Mouse (Mus musculus) mature B cell (primary cell): ENCODE results near the gene Ugt1a8.
"Not testable (repeated sequence)": the region's sequence is repeated elsewhere in the genome, so short reads cannot be mapped to it uniquely, and the experiment has no call there.

Experiments used
- in situ Hi-C: fragments of 300-500 bp; cut with MboI; formaldehyde crosslinking; loops from 2 replicates; pipeline ENCODE4 v1.14.3; 2019

Gene Ugt1a8

DNA sequence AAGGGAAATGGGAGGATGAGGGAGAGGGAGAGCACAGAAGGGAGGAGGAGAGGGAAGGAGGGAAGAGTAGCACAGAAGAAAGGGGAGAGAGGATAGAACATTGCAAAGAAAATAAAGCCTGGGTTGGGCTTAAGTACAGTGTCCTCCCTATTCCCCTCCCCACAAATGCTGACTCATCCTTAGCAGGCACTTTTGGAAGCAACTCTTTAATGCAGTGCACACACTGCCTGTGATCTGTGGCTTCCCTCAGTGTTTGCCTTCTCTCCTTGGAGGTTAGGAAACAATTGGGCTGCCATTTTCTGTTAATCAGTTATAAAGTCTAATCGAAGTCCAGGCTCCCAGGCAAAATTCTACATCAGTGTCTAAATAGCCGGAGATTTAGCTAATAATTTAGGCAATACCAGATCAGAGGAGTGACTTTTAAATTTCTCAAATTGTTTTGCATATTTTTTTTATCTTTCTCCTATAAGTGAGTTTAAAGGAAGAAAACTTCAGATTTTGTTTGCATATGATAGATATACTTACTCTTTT is 21.5 kb downstream of the Ugt1a8 start:
- in situ Hi-C loops: not testable (repeated sequence)

DNA sequence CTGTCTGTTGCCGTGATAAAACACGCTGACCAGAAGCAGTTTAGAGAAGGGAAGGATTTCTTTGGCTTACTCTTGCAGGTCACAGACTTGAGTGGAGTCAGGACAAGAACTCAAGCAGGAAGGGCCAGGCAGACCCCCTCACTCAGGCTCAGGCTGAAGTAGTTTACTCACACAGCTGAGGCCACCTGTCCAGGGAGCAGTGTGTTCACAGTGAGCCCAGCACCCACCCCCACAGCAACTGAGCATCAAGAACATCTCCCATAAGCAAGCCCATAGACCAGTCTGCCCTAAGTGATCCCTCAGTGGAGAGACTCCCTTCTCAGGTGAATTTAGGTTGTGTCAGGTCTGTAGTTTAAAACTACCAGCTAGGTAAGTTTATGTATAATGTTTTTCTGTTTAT is 22.0 kb downstream of the Ugt1a8 start:
- in situ Hi-C loops: not testable (repeated sequence)

DNA sequence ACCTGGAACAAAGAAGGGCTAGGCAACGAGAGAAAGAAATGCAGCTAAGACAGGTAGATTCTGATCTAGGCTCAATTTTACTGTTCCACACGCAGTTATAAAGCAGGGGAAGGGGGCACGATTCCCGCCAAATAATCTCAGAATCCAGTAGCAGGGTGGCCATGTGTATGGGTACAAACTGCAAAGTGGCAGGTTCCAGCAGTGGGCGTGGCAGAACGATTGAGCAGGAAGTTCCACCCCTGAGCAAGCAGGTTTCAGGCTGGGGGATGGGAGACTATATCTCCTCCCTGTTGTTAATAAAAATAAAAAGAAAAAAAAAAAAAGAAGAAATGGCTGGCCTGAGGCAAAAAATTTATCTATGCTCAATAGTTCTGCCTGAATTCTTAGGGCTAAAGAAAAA is 25.2 kb downstream of the Ugt1a8 start:
- in situ Hi-C loops: not testable (repeated sequence)

DNA sequence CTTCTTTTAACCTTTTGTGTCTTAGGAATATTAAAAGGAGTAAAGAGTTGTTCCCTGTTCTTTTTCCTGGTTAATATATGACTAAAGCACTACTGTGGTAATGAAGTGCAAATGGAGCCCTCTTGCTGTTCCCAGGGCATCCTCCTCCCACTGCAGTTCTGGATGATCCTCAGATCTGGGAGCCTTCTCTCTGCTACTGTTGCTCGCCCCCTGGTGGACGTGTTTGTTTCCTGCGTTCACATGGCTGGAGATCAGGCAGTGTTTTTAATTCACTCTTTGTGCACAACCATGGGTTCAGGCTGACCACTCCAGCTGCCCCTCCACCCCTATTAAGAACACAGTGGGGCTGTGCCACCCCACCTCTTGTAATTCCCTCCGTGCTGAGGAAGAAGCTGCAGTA is 32.9 kb downstream of the Ugt1a8 start:
- in situ Hi-C loops: not testable (repeated sequence)

DNA sequence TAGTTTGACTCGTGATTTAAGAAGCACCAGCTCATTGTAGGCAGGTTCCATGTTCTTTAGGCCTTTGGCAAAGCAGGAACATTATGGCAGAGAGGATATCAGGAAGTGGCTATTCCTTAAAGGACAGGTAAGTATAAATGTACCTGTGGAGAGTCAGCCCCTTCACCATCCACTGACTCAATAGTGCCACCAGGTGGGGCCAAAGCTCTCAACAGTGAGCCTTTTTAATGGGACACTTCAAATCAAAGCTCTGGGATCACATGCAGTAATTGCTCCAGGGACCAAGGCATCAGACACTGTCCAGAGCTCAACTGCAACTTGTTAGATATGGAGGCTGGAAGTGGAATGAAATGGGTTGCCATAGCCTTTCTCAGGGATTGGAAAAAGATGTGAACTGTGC is 33.9 kb downstream of the Ugt1a8 start:
- in situ Hi-C loops: not testable (repeated sequence)

DNA sequence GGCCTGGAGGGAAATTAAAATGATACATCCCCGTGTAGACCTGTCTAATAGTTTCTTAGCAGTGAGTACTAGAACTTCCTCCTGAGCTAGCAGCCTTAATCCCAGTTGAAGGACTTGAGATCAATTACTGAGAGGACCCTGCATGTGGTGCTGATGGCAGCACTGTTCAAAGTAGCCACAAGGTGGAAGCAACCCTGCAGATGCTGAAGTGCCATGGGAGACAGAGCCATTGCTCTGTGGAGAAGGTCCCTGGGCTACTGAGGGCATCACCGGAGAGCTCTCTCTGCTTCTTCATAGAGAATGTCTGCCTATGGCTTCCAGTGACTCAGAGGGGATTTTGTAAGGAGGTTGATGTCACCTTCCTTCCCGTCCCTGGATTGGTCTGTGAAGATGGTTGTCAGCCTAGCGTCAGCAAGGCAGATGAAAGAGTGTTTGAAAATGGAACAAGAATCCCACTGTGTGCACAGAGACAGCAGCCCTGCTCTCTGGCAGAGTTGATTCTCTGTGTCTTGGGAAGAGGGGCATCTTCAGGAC is 38.3 kb downstream of the Ugt1a8 start:
- in situ Hi-C loops: not testable (repeated sequence)

DNA sequence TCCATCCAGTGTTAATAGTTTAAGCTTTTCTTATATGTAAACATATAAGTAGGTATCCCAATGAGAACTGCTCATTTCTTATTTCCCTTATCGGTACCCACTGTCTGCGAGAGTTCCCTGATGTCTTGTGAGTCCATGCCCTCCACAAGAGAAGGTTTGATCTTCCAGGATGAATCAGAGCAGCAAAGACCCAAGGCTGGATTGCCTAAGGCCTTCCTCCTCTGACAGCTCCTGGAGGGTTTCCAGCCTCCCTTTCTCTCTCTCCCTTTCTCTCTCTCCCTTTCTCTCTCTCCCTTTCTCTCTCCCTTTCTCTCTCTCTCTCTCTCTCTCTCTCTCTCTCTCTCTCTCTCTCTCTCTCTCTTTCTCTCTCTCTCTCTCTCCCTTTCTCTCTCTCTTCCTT is 41.5 kb downstream of the Ugt1a8 start:
- in situ Hi-C loops: not testable (repeated sequence)

DNA sequence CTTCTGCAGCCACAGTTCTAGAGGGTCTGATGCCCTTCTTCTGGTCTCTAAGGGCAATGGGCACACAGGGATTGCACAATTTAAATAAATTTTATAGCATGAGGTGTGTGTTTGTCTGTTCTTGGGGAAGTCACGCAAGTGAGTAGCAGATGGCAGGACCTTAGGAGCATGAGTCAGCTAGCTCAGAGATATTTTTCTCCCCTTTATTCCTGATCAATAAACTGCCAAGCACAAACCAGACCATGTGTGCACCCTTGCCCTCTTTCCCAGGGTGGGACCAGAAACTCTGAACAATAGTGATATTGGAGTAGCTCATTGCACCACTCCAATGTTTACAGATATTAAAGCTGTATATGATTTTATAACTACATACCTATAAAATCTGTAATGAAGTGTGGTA is 42.6 kb downstream of the Ugt1a8 start:
- in situ Hi-C loops: not testable (repeated sequence)

DNA sequence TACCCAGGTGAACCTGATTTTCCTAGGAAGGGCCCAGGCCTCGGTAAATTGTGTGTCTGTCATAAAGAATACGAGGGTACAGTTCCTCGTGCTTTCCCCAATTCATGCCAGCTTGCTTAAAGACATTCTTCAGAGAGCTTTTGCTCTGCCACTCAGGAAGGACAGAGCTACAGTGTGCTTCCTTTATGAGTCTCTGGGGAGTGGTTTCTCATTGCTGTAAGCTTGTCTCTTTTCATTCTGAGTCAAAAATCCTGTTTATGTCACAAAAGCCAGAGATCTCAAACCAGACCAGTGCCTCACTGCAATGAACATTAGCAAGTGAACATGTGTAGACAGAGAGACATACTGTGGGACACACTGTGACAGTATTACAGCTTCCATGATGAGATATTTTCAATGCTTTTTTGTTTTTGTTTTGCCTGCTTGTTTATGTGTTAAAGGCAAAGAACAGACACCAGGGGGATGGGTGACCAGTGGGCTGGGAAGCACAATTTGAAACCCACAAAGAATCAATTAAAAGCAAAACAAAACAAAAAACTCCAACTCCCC is 46.4 kb downstream of the Ugt1a8 start:
- in situ Hi-C loops: no loop called here

DNA sequence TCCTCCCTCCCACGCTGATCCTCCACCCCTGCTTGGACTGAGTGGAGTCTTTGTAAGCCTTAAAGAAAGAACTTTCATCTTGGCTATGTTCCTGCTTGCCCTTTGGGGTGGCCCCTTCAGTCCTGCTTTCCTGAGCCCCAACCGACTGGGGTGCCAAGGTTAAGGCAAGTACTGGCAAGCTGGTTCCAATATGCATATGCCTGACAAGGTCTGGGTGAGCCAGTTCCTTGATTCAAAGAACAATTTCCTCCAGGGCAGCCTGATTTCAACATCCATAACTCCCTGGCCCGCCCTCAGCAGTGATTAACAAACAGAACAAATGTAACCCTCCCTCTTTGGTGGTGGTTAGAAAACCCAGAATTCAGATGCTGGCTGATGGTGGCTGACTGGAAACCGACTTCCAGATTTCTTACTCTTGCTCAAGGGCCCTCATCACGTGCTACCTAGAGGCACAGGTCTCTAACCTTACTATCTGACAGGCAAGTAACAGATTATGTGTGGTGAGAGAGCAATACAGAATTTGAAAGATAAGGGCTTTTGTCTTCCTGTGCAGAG is 46.9 kb downstream of the Ugt1a8 start, which contains the start of gene Ugt1a6a:
Ugt1a6a (plus strand) TSS at position 353 of the 555 bp plus-strand sequence.
- in situ Hi-C loops: not testable (repeated sequence)

DNA sequence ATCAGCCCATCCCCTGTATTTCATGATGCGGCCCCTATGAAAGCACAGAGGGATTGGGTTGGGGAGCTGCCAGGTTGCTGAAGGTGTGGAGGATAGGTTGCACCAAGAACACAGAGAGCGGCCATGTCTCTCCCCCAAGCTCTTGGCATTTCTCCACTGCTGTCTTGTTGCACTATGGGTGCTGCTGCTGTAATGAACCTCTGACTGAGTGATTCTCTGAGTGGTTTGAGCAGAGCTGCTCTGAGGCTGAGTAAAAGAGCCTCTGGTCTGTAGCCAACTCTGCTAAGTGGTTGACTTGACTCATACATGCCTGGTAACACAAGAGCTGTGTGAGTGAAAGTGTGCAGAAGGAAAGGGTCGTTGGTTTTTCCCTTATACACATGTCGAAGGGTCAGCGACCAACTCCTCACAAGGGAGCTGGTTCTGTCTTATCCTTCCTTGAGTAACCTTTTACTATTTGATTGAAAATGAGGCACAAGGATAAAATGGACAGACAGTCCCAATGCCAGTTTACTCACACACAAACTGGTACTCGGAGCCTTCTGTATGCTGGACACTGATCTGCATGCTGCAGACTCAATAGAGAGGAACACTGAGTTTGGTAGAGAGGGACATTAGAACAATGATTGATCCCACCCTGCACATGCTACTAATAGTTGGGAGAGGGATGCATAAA is 47.8 kb downstream of the Ugt1a8 start:
- in situ Hi-C loops: not testable (repeated sequence)

DNA sequence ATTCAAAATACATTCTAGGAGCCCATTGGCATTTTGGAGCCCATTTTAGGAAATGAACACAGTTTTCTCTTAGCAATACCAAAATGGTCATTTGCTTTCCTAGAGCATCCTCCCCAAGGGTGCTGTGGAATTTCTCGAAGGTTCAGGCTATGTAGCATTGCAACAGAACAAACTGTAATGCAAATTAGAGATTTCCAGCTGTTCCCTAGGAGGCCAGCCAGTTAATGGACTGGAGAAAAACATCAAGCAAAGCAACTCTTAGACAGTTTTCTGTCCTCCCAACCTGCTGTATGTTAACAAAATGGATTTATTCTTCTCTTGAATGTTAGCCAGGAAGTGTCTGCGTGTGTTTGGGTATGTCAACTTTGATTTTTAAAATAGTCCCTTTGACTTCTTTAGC is 49.0 kb downstream of the Ugt1a8 start:
- in situ Hi-C loops: no loop called here

DNA sequence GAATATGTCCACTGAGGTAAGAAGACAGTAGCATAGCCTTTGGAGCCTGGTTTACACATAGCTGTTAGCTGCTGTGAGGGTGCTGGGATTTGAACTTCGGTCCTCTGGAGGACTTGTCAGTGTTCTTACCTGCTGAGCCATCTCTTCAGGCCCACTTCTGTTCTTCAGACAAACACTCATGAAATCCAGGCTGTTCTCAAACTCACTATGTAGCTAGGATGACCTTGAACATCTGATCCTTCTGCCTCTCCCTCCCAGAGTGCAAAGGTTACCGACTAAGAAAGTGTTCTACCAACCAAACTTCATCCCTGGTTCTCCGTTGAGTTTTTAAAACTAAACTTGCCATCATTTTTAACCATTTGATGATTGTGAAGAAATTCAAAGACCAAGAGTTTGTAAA is 49.7 kb downstream of the Ugt1a8 start:
- in situ Hi-C loops: no loop called here

DNA sequence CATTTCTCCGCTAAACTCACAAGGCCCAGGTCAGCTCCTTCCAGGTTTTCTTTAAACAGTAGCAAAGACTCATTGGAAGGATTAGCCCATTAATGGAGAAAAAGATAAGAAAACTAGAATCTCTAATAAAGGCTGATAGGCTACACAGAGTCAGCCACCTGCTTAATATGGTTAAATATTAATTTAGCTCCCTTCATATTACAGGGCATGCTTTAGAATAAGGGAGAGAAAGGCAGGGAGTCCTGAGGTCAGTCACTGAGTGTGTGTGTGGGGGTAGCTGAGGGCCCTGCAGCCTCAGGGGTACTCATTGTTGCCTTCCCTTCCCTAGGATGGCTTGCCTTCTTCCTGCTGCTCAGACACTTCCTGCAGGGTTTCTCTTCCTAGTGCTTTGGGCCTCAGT is 50.5 kb downstream of the Ugt1a8 start:
- in situ Hi-C loops: no loop called here

DNA sequence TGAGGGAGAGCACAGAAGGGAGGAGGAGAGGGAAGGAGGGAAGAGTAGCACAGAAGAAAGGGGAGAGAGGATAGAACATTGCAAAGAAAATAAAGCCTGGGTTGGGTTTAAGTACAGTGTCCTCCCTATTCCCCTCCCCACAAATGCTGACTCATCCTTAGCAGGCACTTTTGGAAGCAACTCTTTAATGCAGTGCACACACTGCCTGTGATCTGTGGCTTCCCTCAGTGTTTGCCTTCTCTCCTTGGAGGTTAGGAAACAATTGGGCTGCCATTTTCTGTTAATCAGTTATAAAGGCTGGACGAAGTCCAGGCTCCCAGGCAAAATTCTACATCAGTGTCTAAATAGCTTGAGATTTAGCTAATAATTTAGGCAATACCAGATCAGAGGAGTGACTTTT is 52.9 kb downstream of the Ugt1a8 start:
- in situ Hi-C loops: not testable (repeated sequence)

DNA sequence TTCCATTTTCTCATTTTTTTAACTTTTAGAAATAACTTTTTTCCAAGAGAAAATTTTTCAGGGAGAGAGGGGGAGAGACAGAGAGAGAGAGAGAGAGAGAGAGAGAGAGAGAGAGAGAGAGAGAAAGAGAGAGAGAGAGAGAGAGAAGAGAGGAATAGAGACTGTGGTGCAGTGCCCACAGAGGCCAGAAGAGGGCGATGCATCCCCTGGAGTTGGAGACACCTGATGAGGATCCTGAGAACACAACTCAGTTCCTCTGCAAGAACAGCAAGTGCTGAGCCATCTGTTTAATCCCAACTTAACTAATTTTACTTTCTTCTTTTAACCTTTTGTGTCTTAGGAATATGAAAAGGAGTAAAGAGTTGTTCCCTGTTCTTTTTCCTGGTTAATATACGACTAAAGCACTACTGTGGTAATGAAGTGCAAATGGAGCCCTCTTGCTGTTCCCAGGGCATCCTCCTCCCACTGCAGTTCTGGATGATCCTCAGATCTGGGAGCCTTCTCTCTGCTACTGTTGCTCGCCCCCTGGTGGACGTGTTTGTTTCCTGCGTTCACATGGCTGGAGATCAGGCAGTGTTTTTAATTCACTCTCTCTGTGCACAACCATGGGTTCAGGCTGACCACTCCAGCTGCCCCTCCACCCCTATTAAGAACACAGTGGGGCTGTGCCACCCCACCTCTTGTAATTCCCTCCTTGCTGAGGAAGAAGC is 56.5 kb downstream of the Ugt1a8 start:
- in situ Hi-C loops: not testable (repeated sequence)

DNA sequence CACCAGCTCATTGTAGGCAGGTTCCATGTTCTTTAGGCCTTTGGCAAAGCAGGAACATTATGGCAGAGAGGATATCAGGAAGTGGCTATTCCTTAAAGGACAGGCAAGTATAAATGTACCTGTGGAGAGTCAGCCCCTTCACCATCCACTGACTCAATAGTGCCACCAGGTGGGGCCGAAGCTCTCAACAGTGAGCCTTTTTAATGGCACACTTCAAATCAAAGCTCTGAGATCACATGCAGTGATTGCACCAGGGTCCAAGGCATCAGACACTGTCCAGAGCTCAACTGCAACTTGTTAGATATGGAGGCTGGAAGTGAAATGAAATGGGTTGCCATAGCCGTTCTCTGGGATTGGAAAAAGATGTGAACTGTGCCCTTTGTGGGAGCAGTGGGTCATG is 57.7 kb downstream of the Ugt1a8 start:
- in situ Hi-C loops: not testable (repeated sequence)

DNA sequence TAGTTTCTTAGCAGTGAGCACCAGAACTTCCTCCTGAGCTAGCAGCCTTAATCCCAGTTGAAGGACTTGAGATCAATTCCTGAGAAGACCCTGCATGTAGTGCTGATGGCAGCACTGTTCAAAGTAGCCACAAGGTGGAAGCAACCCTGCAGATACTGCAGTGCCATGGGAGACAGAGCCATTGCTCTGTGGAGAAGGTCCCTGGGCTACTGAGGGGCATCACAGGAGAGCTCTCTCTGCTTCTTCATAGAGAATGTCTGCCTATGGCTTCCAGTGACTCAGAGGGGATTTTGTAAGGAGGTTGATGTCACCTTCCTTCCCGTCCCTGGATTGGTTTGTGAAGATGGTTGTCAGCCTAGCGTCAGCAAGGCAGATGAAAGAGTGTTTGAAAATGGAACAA is 62.5 kb downstream of the Ugt1a8 start:
- in situ Hi-C loops: not testable (repeated sequence)

DNA sequence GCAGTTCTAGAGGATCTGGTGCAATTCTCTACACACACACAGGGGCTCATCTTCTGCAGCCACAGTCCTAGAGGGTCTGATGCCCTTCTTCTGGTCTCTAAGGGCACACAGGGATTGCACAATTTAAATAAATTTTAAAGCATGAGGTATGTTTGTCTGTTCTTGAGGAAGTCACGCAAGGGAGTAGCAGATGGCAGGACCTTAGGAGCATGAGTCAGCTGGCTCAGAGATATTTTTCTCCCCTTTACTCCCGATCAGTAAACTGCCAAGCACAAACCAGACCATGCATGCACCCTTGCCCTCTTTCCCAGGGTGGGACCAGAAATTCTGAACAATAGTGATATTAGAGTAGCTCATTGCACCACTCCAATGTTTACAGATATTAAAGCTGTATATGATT is 70.8 kb downstream of the Ugt1a8 start:
- in situ Hi-C loops: no loop called here

DNA sequence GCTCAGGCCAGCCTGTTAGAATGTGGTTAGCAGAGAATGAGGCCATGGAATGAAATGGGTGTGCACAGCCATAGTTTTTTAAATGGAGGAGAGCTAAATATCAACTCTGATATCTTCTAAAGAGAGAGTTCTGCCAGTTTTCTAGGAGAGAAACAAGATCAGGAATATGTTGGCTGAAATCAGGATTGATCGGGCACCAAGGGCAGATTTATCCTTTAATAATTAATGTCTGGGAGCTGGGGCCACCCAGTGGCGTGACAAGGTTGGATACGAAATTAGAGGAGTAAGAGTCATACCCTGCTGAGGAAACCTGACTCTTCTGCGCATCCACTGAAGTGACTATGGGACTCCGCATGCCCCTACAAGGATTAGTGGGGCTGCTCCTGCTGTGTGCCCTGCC is 78.1 kb downstream of the Ugt1a8 start, which contains the start of gene Ugt1a5:
Ugt1a5 (plus strand) TSS at position 302 of the 400 bp plus-strand sequence.
- in situ Hi-C loops: no loop called here

DNA sequence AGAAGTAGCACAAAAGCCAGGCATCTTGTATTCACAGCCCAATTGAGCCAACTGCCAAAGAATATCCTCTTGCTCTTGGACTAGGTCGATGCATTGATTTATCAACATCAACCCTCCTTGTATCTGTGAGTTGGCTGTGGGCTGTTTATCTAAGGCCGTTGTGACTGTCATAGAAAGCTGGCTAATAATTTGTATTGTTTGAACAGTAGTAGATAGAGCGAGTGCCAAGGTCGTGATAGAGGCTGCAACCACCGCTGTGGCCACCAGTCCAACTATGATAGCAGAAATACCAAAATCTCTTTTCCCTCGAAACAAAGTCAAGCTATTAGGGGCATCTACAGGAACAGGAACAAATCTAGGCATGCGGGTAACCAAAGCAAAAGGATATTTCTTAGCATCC is 84.6 kb downstream of the Ugt1a8 start:
- in situ Hi-C loops: not testable (repeated sequence)

DNA sequence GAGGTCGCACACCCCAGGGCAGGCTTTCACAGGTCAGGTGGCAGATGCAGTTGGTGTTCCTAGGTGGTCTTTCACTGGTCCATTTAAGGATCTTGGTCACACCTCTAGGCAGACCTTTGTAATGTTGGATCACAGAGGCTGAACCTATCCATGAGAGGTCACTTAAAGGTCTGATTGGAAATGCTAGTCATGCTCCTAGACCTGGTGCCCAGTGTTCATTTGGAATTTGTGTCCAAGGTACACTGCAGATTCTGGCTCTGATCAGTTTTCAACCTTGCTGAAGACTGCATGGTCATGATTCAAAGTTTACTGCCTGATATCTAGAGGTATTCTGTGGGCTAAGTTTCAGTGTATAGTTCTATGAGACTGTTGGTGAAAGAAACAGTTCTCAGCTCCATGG is 92.0 kb downstream of the Ugt1a8 start:
- in situ Hi-C loops: no loop called here
